Mouse (Mus musculus): ENCODE data around the gene Cdh1. TPM values are rescaled to one million over a fixed set of nuclear protein-coding genes. Genes with fewer than 3 reads are reported as not detected.

Gene Cdh1
- 129 and 137 TPM in 2 replicates for polyA plus RNA-seq (2012; rRNA removed; ENCODE audit: low replicate concordance)

GRCm38 (mm10) chr8:106603131-106603819 is at the start of gene Cdh1:
TSS of gene Cdh1 (plus strand) at chr8:106603351.

GRCm38 (mm10) chr8:106573168-106573567 is 30.0 kb upstream of the Cdh1 start, which contains the start of gene Gm10073:
TSS of gene Gm10073 (minus strand) at chr8:106573461.

GRCm38 (mm10) chr8:106682971-106683668 is 80.0 kb downstream of the Cdh1 start, which contains the start of gene Tango6:
TSS of gene Tango6 (plus strand) at chr8:106683068.

Other genes with a start within 250 kb of the Cdh1 start
- gene Zfp90, start 188.0 kb upstream of the Cdh1 start, polyA plus RNA-seq (2012; rRNA removed; ENCODE audit: low replicate concordance): 0.32 and 0.71 TPM in 2 replicates
- gene 6030452D12Rik, start 102.8 kb upstream of the Cdh1 start, polyA plus RNA-seq (2012; rRNA removed; ENCODE audit: low replicate concordance): not detected in 2 replicates
- gene Cdh3, start 92.5 kb upstream of the Cdh1 start, polyA plus RNA-seq (2012; rRNA removed; ENCODE audit: low replicate concordance): 0.48 and 0.49 TPM in 2 replicates
- gene Gm10073, start 29.9 kb upstream of the Cdh1 start, polyA plus RNA-seq (2012; rRNA removed; ENCODE audit: low replicate concordance): 22.3 and 42.9 TPM in 2 replicates
- gene Tango6, start 79.7 kb downstream of the Cdh1 start, polyA plus RNA-seq (2012; rRNA removed; ENCODE audit: low replicate concordance): 1.4 and 2.3 TPM in 2 replicates

Measured in duodenum, adult 2 months (tissue).